Mouse (Mus musculus): ENCODE measurements around the gene Gm20708. TPM values are rescaled to one million over a fixed set of nuclear protein-coding genes. Genes with fewer than 3 reads are reported as not detected.
A peak's percentile ranks its signal among the peaks of the same experiment; 100 is the strongest.
"Not testable (repeated sequence)": the region's sequence is repeated elsewhere in the genome, so short reads cannot be mapped to it uniquely, and the experiment has no call there.

Gm20708 gene
- polyA plus RNA-seq, 1 experiment from 2014 or later, result 1.0 TPM

- H3K9ac ChIP-seq (ENCODE audit: low read length), result peak overlapping the region; percentile 17; the same call in 1 of the 2 replicates
- H3K4me1 ChIP-seq (ENCODE audit: control insufficient read depth in 2 of 2, insufficient read depth in 2 of 2, low read length in 2 of 2), result peaks cover 17 to 32% of the 10 kb centered on the region in 2 experiments
- WGBS, result 79% methylated on average over 6 of the region's 6 CpGs
- peaks cover 77% of the 10 kb centered on the region for H3K36me3 ChIP-seq (ENCODE audit: control insufficient read depth, insufficient read depth, low read length)
- ATAC-seq (ENCODE audit: insufficient number of reproducible peaks, insufficient read depth, low FRiP score, low read depth), result no peak
- 0 out of 4 replicates have a peak overlapping the region, but pooled peaks of 1 of the 2 experiments have one; percentile 22 for H3K27ac ChIP-seq (replicated peaks in 1 of 2; ENCODE audit: control insufficient read depth in 1 of 2, insufficient read depth in 1 of 2, low read depth in 2 of 2, low read length in 2 of 2)
- no peaks in the 10 kb centered on the region for H3K9me3 ChIP-seq (ENCODE audit: control insufficient read depth, low read length)
- no peaks in the 10 kb centered on the region for H3K27me3 ChIP-seq (ENCODE audit: control insufficient read depth, insufficient read depth, low read length)
- H3K4me2 ChIP-seq (ENCODE audit: low read length), result no peak overlapping the region
- H3K4me3 ChIP-seq (ENCODE audit: control insufficient read depth in 1 of 2, insufficient read depth in 1 of 2, low read depth in 1 of 2, low read length in 2 of 2), result no peak overlapping the region
Observed at GRCm38 (mm10) chr11:117814704-117815366, 5.4 kb downstream of the Gm20708 start.

- H3K4me3 ChIP-seq (ENCODE audit: control insufficient read depth in 1 of 2, insufficient read depth in 1 of 2, low read depth in 1 of 2, low read length in 2 of 2); H3K4me2 ChIP-seq (ENCODE audit: low read length); ATAC-seq (ENCODE audit: insufficient number of reproducible peaks, insufficient read depth, low FRiP score, low read depth); H3K9ac ChIP-seq (ENCODE audit: low read length); H3K27me3 ChIP-seq (ENCODE audit: control insufficient read depth, insufficient read depth, low read length); H3K27ac ChIP-seq (replicated peaks in 1 of 2; ENCODE audit: control insufficient read depth in 1 of 2, insufficient read depth in 1 of 2, low read depth in 2 of 2, low read length in 2 of 2); H3K9me3 ChIP-seq (ENCODE audit: control insufficient read depth, low read length): not testable (repeated sequence)
- WGBS, result 76% methylated on average over 9 of the region's 9 CpGs
- peaks cover 87% of the 10 kb centered on the region for H3K36me3 ChIP-seq (ENCODE audit: control insufficient read depth, insufficient read depth, low read length)
- H3K4me1 ChIP-seq (ENCODE audit: control insufficient read depth in 2 of 2, insufficient read depth in 2 of 2, low read length in 2 of 2), result peaks cover 17 to 35% of the 10 kb centered on the region in 2 experiments
Observed at GRCm38 (mm10) chr11:117815850-117816249, 6.4 kb downstream of the Gm20708 start.

DNA sequence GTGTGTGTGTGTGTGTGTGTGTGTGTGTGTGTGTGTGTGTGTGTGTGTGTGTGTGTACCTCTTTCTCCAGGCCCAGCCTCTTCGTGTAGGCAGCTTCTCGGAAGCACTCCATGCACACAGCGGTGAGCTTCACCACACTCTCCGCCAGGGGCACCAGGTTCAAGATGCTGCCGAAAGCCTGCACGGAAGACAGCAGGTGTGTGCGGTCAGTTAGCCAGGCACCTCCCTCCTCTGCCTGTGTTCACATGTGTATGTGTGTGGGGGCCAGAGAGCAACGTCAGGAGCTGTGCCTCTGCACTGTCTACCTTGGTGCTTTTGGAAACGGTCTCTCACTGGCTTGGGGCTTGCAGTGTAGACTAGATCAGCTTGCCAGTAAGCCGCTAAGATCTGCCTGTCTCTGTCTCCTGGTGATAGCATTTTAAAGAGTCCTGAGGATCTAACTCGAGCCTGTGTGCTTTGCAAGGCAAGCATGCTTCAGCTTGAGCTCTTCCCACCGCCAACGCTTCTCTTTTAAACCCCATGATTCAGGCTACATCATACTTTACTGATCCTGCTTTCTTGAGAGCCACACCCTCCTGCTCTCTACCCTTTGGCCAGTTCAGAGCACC is 7.0 kb downstream of the Gm20708 start:
- Histone ChIP-seq H3K4me3 (ENCODE audit: control insufficient read depth in 1 of 2, insufficient read depth in 1 of 2, low read depth in 1 of 2, low read length in 2 of 2) (no peak overlapping the region), H3K4me1 (ENCODE audit: control insufficient read depth in 2 of 2, insufficient read depth in 2 of 2, low read length in 2 of 2) (peaks cover 17 to 29% of the 10 kb centered on the region in 2 experiments), H3K36me3 (ENCODE audit: control insufficient read depth, insufficient read depth, low read length) (peaks cover 94% of the 10 kb centered on the region), H3K9me3 (ENCODE audit: control insufficient read depth, low read length) (no peaks in the 10 kb centered on the region), H3K4me2 (ENCODE audit: low read length) (no peak overlapping the region), H3K9ac (ENCODE audit: low read length) (no peak overlapping the region), H3K27me3 (ENCODE audit: control insufficient read depth, insufficient read depth, low read length) (no peaks in the 10 kb centered on the region), H3K27ac (replicated peaks in 1 of 2; ENCODE audit: control insufficient read depth in 1 of 2, insufficient read depth in 1 of 2, low read depth in 2 of 2, low read length in 2 of 2) (no peak overlapping the region)
- WGBS, result 86% methylated on average over 13 of the region's 13 CpGs
- no peak for ATAC-seq (ENCODE audit: insufficient number of reproducible peaks, insufficient read depth, low FRiP score, low read depth)

DNA sequence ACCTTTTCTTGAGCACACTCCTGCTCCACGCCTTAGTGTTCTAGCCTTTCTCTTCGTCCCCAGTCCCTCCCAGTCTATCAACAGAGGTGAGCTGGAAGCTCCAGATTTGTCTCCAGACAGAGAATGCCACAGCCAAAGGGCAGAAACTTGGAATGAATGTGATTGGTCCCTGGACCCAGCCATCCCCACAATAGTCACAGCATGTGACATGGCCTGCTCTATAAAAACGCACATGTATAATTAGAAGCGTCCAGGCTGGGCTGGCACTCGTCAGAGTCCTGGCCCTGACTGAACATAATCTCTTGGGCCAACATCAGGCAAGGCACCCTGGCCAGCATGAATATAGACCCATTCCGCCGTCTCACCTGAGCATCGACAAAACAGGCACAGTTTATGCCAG is 9.6 kb downstream of the Gm20708 start:
- H3K4me2 ChIP-seq (ENCODE audit: low read length), result peak overlapping the region; percentile 19; the same call in 1 of the 2 replicates
- 50% methylated on average over 8 of the region's 8 CpGs for WGBS
- H3K4me3 ChIP-seq (ENCODE audit: control insufficient read depth in 1 of 2, insufficient read depth in 1 of 2, low read depth in 1 of 2, low read length in 2 of 2), result no peak overlapping the region
- H3K27ac ChIP-seq (replicated peaks in 1 of 2; ENCODE audit: control insufficient read depth in 1 of 2, insufficient read depth in 1 of 2, low read depth in 2 of 2, low read length in 2 of 2), result peak overlapping the region; percentile 77 to 89
- H3K9me3 ChIP-seq (ENCODE audit: control insufficient read depth, low read length), result no peaks in the 10 kb centered on the region
- peaks cover 97% of the 10 kb centered on the region for H3K36me3 ChIP-seq (ENCODE audit: control insufficient read depth, insufficient read depth, low read length)
- H3K4me1 ChIP-seq (ENCODE audit: control insufficient read depth in 2 of 2, insufficient read depth in 2 of 2, low read length in 2 of 2), result peaks cover 29 to 49% of the 10 kb centered on the region in 2 experiments
- H3K9ac ChIP-seq (ENCODE audit: low read length), result peak overlapping the region; percentile 53; the same call in 1 of the 2 replicates
- peak; percentile 69 for ATAC-seq (ENCODE audit: insufficient number of reproducible peaks, insufficient read depth, low FRiP score, low read depth)
- no peaks in the 10 kb centered on the region for H3K27me3 ChIP-seq (ENCODE audit: control insufficient read depth, insufficient read depth, low read length)

GRCm38 (mm10) chr11:117820173-117820572 is 10.7 kb downstream of the Gm20708 start:
- Histone ChIP-seq H3K27ac (replicated peaks in 1 of 2; ENCODE audit: control insufficient read depth in 1 of 2, insufficient read depth in 1 of 2, low read depth in 2 of 2, low read length in 2 of 2) (peak overlapping the region in 1 of 2 experiments; percentile 77; a peak in 2 of 4 replicates), H3K9ac (ENCODE audit: low read length) (peak overlapping the region; percentile 53), H3K36me3 (ENCODE audit: control insufficient read depth, insufficient read depth, low read length) (peaks cover 88% of the 10 kb centered on the region), H3K4me1 (ENCODE audit: control insufficient read depth in 2 of 2, insufficient read depth in 2 of 2, low read length in 2 of 2) (peaks cover 30 to 49% of the 10 kb centered on the region in 2 experiments), H3K27me3 (ENCODE audit: control insufficient read depth, insufficient read depth, low read length) (no peaks in the 10 kb centered on the region), H3K9me3 (ENCODE audit: control insufficient read depth, low read length) (no peaks in the 10 kb centered on the region), H3K4me3 (ENCODE audit: control insufficient read depth in 1 of 2, insufficient read depth in 1 of 2, low read depth in 1 of 2, low read length in 2 of 2) (no peak overlapping the region), H3K4me2 (ENCODE audit: low read length) (no peak overlapping the region)
- ATAC-seq (ENCODE audit: insufficient number of reproducible peaks, insufficient read depth, low FRiP score, low read depth), result no peak
- 93% methylated on average over 7 of the region's 7 CpGs for WGBS

DNA sequence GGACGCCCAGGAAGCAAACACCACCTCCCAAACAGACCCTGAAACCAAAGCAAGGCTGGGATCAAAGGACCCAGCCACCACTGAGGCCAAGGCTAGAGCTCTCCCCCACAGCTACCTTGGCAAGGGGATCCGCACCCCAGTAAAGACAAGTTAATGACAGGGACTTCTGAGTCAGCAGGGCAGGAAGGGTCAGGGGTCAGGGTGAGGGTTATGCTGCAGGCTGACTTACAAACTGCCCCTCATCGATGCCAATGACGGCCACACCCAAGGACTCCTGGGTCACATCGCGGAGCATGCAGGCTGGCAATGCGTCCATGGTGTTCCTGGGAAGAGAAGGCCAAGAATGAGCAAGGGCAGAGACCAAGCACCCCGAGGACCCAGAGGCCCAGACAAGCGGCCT is 12.4 kb downstream of the Gm20708 start:
- H3K9ac ChIP-seq (ENCODE audit: low read length), result 0 out of 2 replicates have a peak overlapping the region, but pooled peaks have one; percentile 54
- no peak overlapping the region for H3K4me2 ChIP-seq (ENCODE audit: low read length)
- no peaks in the 10 kb centered on the region for H3K9me3 ChIP-seq (ENCODE audit: control insufficient read depth, low read length)
- ATAC-seq (ENCODE audit: insufficient number of reproducible peaks, insufficient read depth, low FRiP score, low read depth), result no peak
- H3K27ac ChIP-seq (replicated peaks in 1 of 2; ENCODE audit: control insufficient read depth in 1 of 2, insufficient read depth in 1 of 2, low read depth in 2 of 2, low read length in 2 of 2), result no peak overlapping the region
- 91% methylated on average over 9 of the region's 9 CpGs for WGBS
- H3K4me3 ChIP-seq (ENCODE audit: control insufficient read depth in 1 of 2, insufficient read depth in 1 of 2, low read depth in 1 of 2, low read length in 2 of 2), result no peak overlapping the region
- peaks cover 72% of the 10 kb centered on the region for H3K36me3 ChIP-seq (ENCODE audit: control insufficient read depth, insufficient read depth, low read length)
- H3K4me1 ChIP-seq (ENCODE audit: control insufficient read depth in 2 of 2, insufficient read depth in 2 of 2, low read length in 2 of 2), result peaks cover 38 to 63% of the 10 kb centered on the region in 2 experiments
- no peaks in the 10 kb centered on the region for H3K27me3 ChIP-seq (ENCODE audit: control insufficient read depth, insufficient read depth, low read length)

GRCm38 (mm10) chr11:117822728-117823241 is 13.3 kb downstream of the Gm20708 start:
- WGBS, result 40% methylated on average over 7 of the region's 7 CpGs
- peak overlapping the region; percentile 92 for H3K4me2 ChIP-seq (ENCODE audit: low read length)

More at GRCm38 (mm10) chr11:117822728-117823241, 13.3 kb downstream of the Gm20708 start:
- Histone ChIP-seq H3K27me3 (ENCODE audit: control insufficient read depth, insufficient read depth, low read length) (no peaks in the 10 kb centered on the region), H3K27ac (replicated peaks in 1 of 2; ENCODE audit: control insufficient read depth in 1 of 2, insufficient read depth in 1 of 2, low read depth in 2 of 2, low read length in 2 of 2) (peak overlapping the region; percentile 65 to 73), H3K9ac (ENCODE audit: low read length) (peak overlapping the region; percentile 54), H3K36me3 (ENCODE audit: control insufficient read depth, insufficient read depth, low read length) (peaks cover 62% of the 10 kb centered on the region), H3K9me3 (ENCODE audit: control insufficient read depth, low read length) (no peaks in the 10 kb centered on the region), H3K4me1 (ENCODE audit: control insufficient read depth in 2 of 2, insufficient read depth in 2 of 2, low read length in 2 of 2) (peaks cover 47 to 72% of the 10 kb centered on the region in 2 experiments), H3K4me3 (ENCODE audit: control insufficient read depth in 1 of 2, insufficient read depth in 1 of 2, low read depth in 1 of 2, low read length in 2 of 2) (no peak overlapping the region)
- ATAC-seq (ENCODE audit: insufficient number of reproducible peaks, insufficient read depth, low FRiP score, low read depth), result no peak
